Mouse (Mus musculus) erythroid progenitor cell, adult 5-6 weeks (primary cell): ENCODE data around the gene B3gnt2. TPM values are rescaled to one million over a fixed set of nuclear protein-coding genes. Genes with fewer than 3 reads are reported as not detected.
A peak's percentile ranks its signal among the peaks of the same experiment; 100 is the strongest.

Source experiments
- ATAC-seq: replicated peaks from 2 replicates; pipeline ENCODE4 v1.8.0; 2016; ENCODE audit warnings: moderate number of reproducible peaks, mild to moderate bottlenecking, moderate TSS enrichment, inconsistent platforms; ENCODE audit not compliant: poor library complexity, low FRiP score, severe bottlenecking
- total RNA-seq, 2 experiments: library from RNA; stranded (forward) in 1 of 2; stranded (reverse) in 1 of 2; fragments of 150-400 nt in 1 of 2; fragments of 186-747, 209-891 nt in 1 of 2; gene quantifications; 2 replicates each; pipeline versions ENCODE4 v1.2.3 to v1.2.4; 2015 to 2017; ENCODE audit warnings: low replicate concordance in 2 of 2

The B3gnt2 gene
- total RNA-seq, 2 experiments from 2014 or later = 0.42 to 11.2 TPM

DNA sequence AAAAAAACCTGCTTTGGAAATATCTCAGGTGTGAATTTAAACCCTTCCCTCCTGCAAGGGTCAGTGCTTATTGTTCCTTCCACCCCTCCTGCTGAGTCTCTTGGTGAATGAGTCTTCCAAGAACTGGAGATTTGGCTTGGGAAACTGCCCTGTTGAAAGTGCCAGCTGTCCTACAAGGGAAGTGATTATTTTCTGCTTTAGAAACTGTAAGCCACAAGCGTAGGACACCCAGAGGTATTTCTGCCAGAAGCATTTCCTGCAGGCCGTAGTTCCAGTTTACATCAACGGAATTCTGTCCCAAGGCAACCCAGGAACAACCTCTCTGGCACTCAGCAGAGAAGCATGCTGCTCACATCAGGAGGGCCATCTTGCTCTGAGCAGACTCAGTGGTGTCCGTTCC lies 12.6 kb upstream of the B3gnt2 start:
- ATAC-seq = no peak

DNA sequence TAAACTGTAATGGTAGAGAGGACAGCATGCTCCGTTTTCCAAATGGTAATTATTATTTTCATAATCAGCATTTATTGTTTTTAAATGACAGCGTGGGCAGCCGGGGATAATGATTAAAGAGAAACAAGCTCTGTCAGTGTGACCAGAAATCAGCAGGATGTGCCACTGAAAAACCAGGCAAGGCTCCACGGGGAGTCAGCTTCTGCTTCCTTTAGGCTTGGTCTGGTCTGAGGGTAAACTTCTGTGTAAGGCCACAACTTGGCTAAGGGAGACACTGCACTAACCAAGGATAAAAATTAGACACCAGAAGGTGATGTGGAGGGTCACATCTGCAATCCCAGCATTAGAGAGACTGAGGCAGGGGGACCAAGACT lies 11.5 kb upstream of the B3gnt2 start:
- no peak for ATAC-seq

DNA sequence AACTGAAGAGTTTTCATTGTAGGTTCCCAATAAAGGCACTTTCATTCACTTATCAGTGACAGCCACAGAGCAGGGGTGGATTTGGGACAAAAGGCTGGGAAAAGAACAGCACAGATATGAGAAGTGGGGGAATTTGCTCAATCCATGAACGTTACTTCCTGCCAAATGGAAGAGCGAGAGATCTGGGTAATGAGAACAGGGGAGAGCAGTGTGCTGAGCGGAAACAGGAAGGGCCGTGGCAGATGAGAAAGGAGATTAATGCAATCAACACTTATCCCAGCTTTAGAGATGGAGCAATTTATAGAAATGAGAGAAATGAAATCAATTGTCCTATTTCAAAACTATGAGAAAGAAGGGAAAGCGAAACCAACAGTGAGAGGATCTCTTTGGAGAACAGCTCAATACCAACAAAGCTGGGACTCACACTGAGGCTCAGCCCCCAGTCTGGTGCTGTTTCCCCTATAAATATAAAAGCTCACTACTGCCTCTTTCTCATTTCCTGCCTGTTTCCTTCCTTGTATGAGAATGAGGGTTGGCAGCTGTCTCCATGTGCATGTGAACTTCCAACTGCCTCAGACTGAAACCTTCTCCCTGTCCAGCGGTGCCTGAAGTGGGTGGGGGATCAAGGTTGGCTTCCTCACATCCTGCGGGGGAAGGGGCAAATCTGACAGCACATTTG lies 11.0 kb upstream of the B3gnt2 start:
- ATAC-seq = no peak

DNA sequence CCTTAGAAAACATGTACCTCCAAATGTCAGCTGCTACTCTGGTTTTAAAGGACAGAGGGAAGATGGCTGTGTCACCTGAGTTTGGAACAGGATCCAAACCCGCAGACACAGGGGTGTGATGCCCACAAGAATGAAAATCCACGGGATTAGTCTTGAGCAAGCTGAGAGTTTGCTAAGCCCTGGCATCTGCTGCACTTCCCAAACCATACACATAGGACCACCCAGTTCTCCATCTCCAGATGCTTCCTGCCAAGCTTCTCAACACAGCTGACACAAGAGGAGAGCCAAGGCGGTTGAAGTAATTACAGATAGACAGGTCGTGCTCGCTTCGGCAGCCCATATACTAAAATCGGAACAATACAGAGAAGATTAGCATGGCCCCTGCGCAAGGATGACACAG lies 7.8 kb upstream of the B3gnt2 start:
- ATAC-seq = no peak

DNA sequence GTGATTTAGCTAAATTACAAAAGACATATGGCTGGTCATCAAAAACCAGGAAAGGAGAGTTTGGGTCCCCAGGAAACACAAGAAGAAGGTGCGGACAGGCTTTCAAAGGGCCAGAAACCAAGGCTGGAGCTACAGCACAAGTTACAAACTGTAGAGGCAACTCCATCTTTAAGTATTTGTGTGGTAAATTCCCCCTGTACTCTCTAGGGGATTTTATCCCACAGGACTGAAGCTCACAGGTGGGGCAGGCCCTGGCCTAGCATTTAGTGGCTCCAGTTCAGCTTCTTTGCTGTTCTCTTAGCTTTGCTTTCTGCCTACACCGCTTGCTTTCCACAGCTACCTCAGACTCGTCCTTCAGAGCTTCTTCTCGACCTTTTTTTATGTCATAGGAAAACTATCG lies 6.9 kb upstream of the B3gnt2 start:
- no peak for ATAC-seq

DNA sequence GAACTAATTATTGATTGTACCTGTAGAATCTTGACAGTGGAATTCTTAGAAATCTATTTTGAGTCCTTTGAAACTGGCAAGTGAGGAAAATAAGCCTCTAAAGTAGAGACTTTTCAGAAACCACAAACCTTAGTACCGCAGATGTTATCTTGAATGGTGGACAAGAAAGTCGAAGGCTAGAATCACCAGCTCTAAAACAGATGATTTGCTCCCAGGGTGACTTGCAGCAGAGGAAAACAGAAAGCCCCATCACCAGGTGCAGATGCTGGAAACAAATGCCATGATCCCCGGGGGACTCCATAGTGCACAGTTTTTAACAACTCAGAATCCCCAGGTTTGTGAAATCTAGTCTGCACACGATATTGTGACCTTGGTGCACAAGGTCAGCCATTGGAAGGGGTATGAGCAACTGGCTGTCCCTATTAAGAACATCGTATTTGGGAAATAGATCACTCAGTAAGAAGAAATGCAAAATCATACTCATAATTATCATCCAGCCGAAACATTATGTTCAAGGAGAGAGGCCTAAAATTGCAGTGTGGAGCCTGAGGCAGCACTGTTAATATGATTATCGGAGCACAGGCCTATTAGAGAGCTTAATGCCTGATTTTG lies 5.0 kb upstream of the B3gnt2 start:
- no peak for ATAC-seq

DNA sequence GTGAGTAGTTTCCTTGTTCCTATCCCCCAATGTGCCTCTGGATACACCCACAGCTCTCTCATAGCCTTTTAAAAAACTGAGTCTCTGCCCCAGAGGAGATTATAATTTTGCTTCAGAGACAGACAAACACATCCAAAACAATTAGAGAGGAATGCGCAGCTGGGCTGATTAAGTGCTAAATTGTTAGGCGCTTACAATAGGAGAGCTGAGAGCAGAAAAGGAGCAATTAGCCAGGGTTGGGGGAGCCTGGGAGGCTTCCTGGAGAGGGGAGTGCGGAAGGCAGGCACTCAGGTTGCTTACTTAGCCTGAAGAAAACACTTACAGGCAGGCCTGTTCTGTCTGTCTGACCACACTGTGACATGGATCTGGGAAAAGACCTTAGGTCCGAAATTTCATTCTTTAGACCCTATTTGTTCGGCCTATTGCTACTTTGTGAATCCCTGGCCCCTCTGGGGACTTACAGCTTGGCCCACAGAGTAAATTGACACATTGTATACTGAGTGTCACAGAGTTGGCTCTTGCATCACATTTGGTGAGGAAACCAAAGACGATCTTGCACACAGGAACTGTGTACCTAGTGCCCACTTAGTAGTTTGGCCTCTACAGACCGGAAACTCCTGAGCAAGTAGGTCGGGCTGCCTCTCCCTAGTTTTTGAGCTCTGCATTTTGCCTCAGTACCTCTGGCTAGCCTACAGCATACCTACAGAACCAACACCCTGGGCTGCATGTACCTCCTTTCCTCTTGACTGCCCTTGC lies 3.7 kb upstream of the B3gnt2 start:
- no peak for ATAC-seq

- ATAC-seq = no peak
These were observed 2.8 kb upstream of the B3gnt2 start for GRCm38 (mm10) chr11:22863581-22863980.

DNA sequence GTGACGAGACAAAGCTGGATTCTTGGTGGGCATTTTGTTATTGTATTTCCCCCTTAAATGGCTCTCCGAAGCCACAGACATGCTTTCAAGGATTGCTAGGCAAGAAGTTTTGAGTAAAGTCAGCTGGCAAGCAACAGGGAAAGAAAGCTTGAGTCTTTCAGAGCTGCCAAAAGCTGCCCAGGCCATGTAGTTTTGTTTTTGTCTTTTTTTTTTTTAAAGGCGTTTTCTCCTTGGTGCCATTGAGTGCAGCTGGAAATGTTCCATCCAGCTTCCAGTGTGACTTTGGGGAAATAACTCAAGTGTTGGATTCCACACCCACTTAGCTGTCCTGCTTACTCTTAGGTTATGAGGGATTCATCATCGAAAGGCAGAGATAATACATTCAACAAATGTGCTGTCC lies 554 bp upstream of the B3gnt2 start:
- no peak for ATAC-seq

GRCm38 (mm10) chr11:22859633-22860334 lies 977 bp downstream of the B3gnt2 start:
- ATAC-seq = peak; percentile 78

- ATAC-seq = peak; percentile 7; the same call in 1 of the 2 replicates
These were observed 1.5 kb downstream of the B3gnt2 start for GRCm38 (mm10) chr11:22859301-22859632.

- ATAC-seq = peak; percentile 65
These were observed 2.1 kb downstream of the B3gnt2 start for GRCm38 (mm10) chr11:22858441-22859300.

DNA sequence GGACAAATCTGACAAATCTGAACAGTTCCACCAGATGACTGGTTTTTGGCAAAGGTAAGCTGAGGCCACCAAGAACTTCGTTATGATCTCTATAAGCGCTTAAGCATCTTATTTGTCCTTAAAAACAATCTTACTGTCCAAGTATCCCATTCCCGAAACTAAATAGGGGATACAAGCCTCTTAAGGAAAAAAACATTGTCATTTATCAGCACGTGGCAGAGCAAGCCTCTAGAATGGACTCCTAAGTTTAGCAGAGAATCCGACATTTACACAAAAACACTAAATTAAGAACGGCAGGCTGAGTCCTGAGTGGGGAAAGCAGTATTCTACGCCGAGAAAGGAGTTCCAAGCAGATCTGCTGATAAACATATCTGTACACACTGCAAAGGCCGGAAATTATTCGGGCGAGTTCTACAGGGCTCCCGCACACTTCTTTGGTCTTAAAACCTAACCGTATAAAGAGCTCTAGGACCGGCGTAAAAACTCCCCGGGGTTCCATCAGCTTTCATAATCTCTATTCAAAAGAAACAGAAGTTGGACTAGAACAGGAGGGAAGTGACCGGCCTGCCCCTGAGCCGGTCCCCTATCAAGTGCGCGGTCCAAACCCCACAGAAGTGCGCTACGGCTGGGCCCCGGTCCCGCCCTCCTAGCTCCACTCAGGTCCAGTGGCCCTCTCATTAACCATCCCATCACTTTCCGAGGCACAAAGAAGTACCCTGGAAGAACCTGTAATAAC lies 2.9 kb downstream of the B3gnt2 start:
- ATAC-seq = no peak

- ATAC-seq = no peak
These were observed 3.6 kb downstream of the B3gnt2 start for GRCm38 (mm10) chr11:22857106-22857704.

- ATAC-seq = no peak
These were observed 4.3 kb downstream of the B3gnt2 start for GRCm38 (mm10) chr11:22856371-22856965.

- ATAC-seq = no peak
These were observed 6.2 kb downstream of the B3gnt2 start for GRCm38 (mm10) chr11:22854571-22854970.

- ATAC-seq = no peak
These were observed 7.1 kb downstream of the B3gnt2 start for GRCm38 (mm10) chr11:22853477-22854157.

- no peak for ATAC-seq
These were observed 8.3 kb downstream of the B3gnt2 start for GRCm38 (mm10) chr11:22852510-22852909.
